Mouse (Mus musculus): ENCODE data around the gene Erc2.

Erc2 gene

GRCm38 (mm10) chr14:28300095-28300494 lies 677.9 kb downstream of the Erc2 start:
- no peak for DNase-seq (ENCODE audit: low read depth)

GRCm38 (mm10) chr14:28301251-28301650 lies 679.0 kb downstream of the Erc2 start:
- no peak for DNase-seq (ENCODE audit: low read depth)

- no peak for DNase-seq (ENCODE audit: low read depth)
Observed at GRCm38 (mm10) chr14:28304131-28304530, 681.9 kb downstream of the Erc2 start.

GRCm38 (mm10) chr14:28308661-28309060 lies 686.4 kb downstream of the Erc2 start:
- no peak for DNase-seq (ENCODE audit: low read depth)

GRCm38 (mm10) chr14:28316851-28317250 lies 694.6 kb downstream of the Erc2 start:
- DNase-seq (ENCODE audit: low read depth) = no peak

GRCm38 (mm10) chr14:28321916-28322534 lies 699.8 kb downstream of the Erc2 start:
- no peak for DNase-seq (ENCODE audit: low read depth)

- DNase-seq (ENCODE audit: low read depth) = no peak
Observed at GRCm38 (mm10) chr14:28323243-28323642, 701.0 kb downstream of the Erc2 start.

- no peak for DNase-seq (ENCODE audit: low read depth)
Observed at GRCm38 (mm10) chr14:28323727-28324126, 701.5 kb downstream of the Erc2 start.

GRCm38 (mm10) chr14:28326456-28326855 lies 704.2 kb downstream of the Erc2 start:
- no peak for DNase-seq (ENCODE audit: low read depth)

GRCm38 (mm10) chr14:28328512-28328911 lies 706.3 kb downstream of the Erc2 start:
- no peak for DNase-seq (ENCODE audit: low read depth)

- DNase-seq (ENCODE audit: low read depth) = no peak
Observed at GRCm38 (mm10) chr14:28331108-28331507, 708.9 kb downstream of the Erc2 start.

GRCm38 (mm10) chr14:28332351-28332953 lies 710.2 kb downstream of the Erc2 start:
- no peak for DNase-seq (ENCODE audit: low read depth)

- no peak for DNase-seq (ENCODE audit: low read depth)
Observed at GRCm38 (mm10) chr14:28339146-28339545, 716.9 kb downstream of the Erc2 start.

GRCm38 (mm10) chr14:28349129-28349528 lies 726.9 kb downstream of the Erc2 start:
- no peak for DNase-seq (ENCODE audit: low read depth)

- no peak for DNase-seq (ENCODE audit: low read depth)
Observed at GRCm38 (mm10) chr14:28356031-28356430, 733.8 kb downstream of the Erc2 start.

- no peak for DNase-seq (ENCODE audit: low read depth)
Observed at GRCm38 (mm10) chr14:28359502-28359901, 737.3 kb downstream of the Erc2 start.

- DNase-seq (ENCODE audit: low read depth) = no peak
Observed at GRCm38 (mm10) chr14:28359983-28360382, 737.8 kb downstream of the Erc2 start.

- no peak for DNase-seq (ENCODE audit: low read depth)
Observed at GRCm38 (mm10) chr14:28362336-28362735, 740.1 kb downstream of the Erc2 start.

GRCm38 (mm10) chr14:28370713-28371112 lies 748.5 kb downstream of the Erc2 start:
- DNase-seq (ENCODE audit: low read depth) = no peak

- no peak for DNase-seq (ENCODE audit: low read depth)
Observed at GRCm38 (mm10) chr14:28371651-28372050, 749.4 kb downstream of the Erc2 start.

GRCm38 (mm10) chr14:28375642-28376091 lies 753.4 kb downstream of the Erc2 start:
- no peak for DNase-seq (ENCODE audit: low read depth)

GRCm38 (mm10) chr14:28376208-28376805 lies 754.1 kb downstream of the Erc2 start:
- DNase-seq (ENCODE audit: low read depth) = no peak

- DNase-seq (ENCODE audit: low read depth) = no peak
Observed at GRCm38 (mm10) chr14:28377519-28377918, 755.3 kb downstream of the Erc2 start.

- no peak for DNase-seq (ENCODE audit: low read depth)
Observed at GRCm38 (mm10) chr14:28380129-28380528, 757.9 kb downstream of the Erc2 start.
